Mouse (Mus musculus): Measurements from ENCODE around the gene Wdr53. TPM values are rescaled to one million over a fixed set of nuclear protein-coding genes. Genes with fewer than 3 reads are reported as not detected.
A peak's percentile ranks its signal among the peaks of the same experiment; 100 is the strongest.
"Not testable (repeated sequence)": the region's sequence is repeated elsewhere in the genome, so short reads cannot be mapped to it uniquely, and the experiment has no call there.

The Wdr53 gene
- total RNA-seq (2022), result 10 to 100 TPM; 12.2 to 14.1 (median 12.8) TPM

GRCm38 (mm10) chr16:32246952-32247370 is at the start of gene Wdr53, which contains the start of gene Fbxo45:
Wdr53 (plus strand) TSS chr16:32247227.
Fbxo45 (minus strand) TSS chr16:32247158.
- peak; percentile 97 for DNase-seq (ENCODE audit: low spot score in 2 of 2)

GRCm38 (mm10) chr16:32200256-32201003 is 46.6 kb upstream of the Wdr53 start:
- DNase-seq (ENCODE audit: low spot score in 2 of 2), result no peak

- DNase-seq (ENCODE audit: low spot score in 2 of 2), result no peak
These were observed 46.1 kb upstream of the Wdr53 start for GRCm38 (mm10) chr16:32201004-32201325.

GRCm38 (mm10) chr16:32202681-32203080 is 44.3 kb upstream of the Wdr53 start:
- DNase-seq (ENCODE audit: low spot score in 2 of 2), result peak; percentile 26

- no peak for DNase-seq (ENCODE audit: low spot score in 2 of 2)
These were observed 42.1 kb upstream of the Wdr53 start for GRCm38 (mm10) chr16:32204902-32205301.

GRCm38 (mm10) chr16:32214156-32214555 is 32.9 kb upstream of the Wdr53 start:
- no peak for DNase-seq (ENCODE audit: low spot score in 2 of 2)

GRCm38 (mm10) chr16:32214804-32215576 is 32.0 kb upstream of the Wdr53 start:
- peak in 1 of 2 experiments; percentile 9 for DNase-seq (ENCODE audit: low spot score in 2 of 2)

- no peak for DNase-seq (ENCODE audit: low spot score in 2 of 2)
These were observed 25.2 kb upstream of the Wdr53 start for GRCm38 (mm10) chr16:32221803-32222202.

GRCm38 (mm10) chr16:32222399-32222798 is 24.6 kb upstream of the Wdr53 start:
- no peak for DNase-seq (ENCODE audit: low spot score in 2 of 2)

- DNase-seq (ENCODE audit: low spot score in 2 of 2), result not testable (repeated sequence)
These were observed 15.0 kb upstream of the Wdr53 start for GRCm38 (mm10) chr16:32232050-32232449.

- no peak for DNase-seq (ENCODE audit: low spot score in 2 of 2)
These were observed 8.9 kb upstream of the Wdr53 start for GRCm38 (mm10) chr16:32237930-32238680.

GRCm38 (mm10) chr16:32239428-32240312 is 7.4 kb upstream of the Wdr53 start:
- DNase-seq (ENCODE audit: low spot score in 2 of 2), result no peak

- DNase-seq (ENCODE audit: low spot score in 2 of 2), result no peak
These were observed 3.1 kb upstream of the Wdr53 start for GRCm38 (mm10) chr16:32243901-32244300.

- DNase-seq (ENCODE audit: low spot score in 2 of 2), result peak; percentile 28 to 45
These were observed 656 bp upstream of the Wdr53 start for GRCm38 (mm10) chr16:32246351-32246791.

GRCm38 (mm10) chr16:32264225-32264624 is 17.2 kb downstream of the Wdr53 start:
- DNase-seq (ENCODE audit: low spot score in 2 of 2), result not testable (repeated sequence)

GRCm38 (mm10) chr16:32271291-32271690 is 24.3 kb downstream of the Wdr53 start, which contains the start of gene Smco1:
Smco1 (plus strand) TSS chr16:32271468.
- no peak for DNase-seq (ENCODE audit: low spot score in 2 of 2)

GRCm38 (mm10) chr16:32273338-32273737 is 26.3 kb downstream of the Wdr53 start:
- no peak for DNase-seq (ENCODE audit: low spot score in 2 of 2)

- DNase-seq (ENCODE audit: low spot score in 2 of 2), result no peak
These were observed 28.0 kb downstream of the Wdr53 start for GRCm38 (mm10) chr16:32275041-32275440.

- no peak for DNase-seq (ENCODE audit: low spot score in 2 of 2)
These were observed 28.8 kb downstream of the Wdr53 start for GRCm38 (mm10) chr16:32275830-32276229.

Measured in layer of hippocampus, adult 8-10 months (tissue).